Mouse (Mus musculus): ENCODE results near the gene Msantd4.

Gene Msantd4

GRCm38 (mm10) chr9:4375828-4376639 is at the start of gene Msantd4:
Gene Msantd4, plus strand, starts transcription at chr9:4376562.
- in situ Hi-C loops (cut with MboI, MseI) = loop anchor here (5.0 kb wide), 3 partner anchors 69 to 1034 kb away; partner anchors contain the start of genes Aasdhppt (in 2 of the 2), Kbtbd3 (in 2 of the 2) and Cwf19l2 (in 1 of the 2)

DNA sequence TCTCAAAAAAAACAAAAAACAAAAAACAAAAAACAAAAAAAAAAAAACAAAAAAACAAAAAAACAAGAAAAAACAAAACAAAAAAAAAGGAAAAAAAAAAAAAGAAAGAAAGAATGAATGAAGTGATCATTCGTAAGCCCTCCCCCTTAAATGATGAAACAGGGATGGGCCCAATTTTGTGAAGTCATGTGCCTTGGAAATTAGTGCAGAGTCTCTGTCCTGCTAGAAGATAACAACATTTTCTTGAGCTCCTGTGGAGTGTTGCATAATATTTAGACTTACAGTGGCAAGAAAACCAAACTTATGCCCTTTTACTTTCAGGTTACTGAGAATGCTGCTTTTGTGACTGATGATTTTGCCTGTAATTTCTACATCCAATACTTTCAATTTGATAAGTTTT is 23.2 kb upstream of the Msantd4 start:
- in situ Hi-C loops (cut with MboI, MseI) = no loop called here

DNA sequence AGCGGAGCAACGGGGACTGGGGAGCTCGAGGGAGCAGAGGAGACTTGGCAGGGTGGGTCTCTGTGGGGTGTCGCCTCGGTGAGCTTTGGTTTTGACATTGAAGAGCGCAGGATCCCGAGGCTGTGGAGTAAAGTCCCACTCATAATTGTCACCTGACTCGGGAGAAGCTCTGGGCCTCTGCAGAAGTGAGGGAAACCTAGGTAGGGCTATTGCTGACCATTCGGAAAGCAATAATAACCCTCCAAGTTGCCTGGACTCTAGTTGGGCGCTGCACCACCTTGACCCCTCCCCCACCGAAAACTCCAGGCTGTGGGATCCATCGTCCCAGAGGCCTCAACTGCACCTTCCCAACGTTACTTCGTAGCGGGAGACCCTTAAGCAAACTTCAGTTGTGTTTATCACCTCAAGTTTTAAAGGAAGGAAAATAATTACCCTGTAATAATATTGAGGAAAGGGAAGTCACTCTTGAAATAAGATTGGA is 318 bp downstream of the Msantd4 start:
- in situ Hi-C loops (cut with MboI, MseI) = loop anchor here (5.0 kb wide), 3 partner anchors 69 to 1034 kb away; partner anchors contain the start of genes Aasdhppt (in 2 of the 2), Kbtbd3 (in 2 of the 2) and Cwf19l2 (in 1 of the 2)

DNA sequence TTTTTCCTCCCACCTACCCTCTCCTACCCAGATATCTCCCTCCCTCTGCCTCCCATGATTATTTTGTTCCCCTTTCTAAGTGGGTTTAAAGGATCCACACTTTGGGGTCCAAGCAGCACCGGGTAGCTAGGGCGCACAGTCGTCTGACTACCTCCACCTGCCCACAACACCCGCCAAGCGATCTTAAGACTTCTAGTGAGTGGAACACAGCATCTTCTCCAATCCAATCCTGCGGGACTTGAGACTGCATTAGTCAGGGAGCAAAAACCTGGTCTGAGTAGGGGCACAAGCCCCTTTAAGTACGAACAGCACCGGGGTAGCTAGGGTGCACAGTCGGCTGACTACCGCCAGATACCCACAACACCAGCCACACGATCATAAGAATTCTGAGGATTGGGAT is 24.4 kb downstream of the Msantd4 start:
- in situ Hi-C loops (cut with MboI, MseI) = loop anchor here in 1 of 2 experiments (25.0 kb wide), 1 partner anchor 638 kb away; no protein-coding TSS in a partner anchor

Data from T-helper 17 cell (primary cell).